Mouse (Mus musculus) heart, postnatal 10 days (tissue): Measurements from ENCODE around the gene Klhl40. TPM values are rescaled to one million over a fixed set of nuclear protein-coding genes. Genes with fewer than 3 reads are reported as not detected.
A peak's percentile ranks its signal among the peaks of the same experiment; 100 is the strongest.

Source experiments
- DNase-seq, 2 experiments: peaks; one replicate each; pipeline ENCODE4 v3.0.0; 2021
- intact Hi-C: fragments of 180-260 bp; cut with DNase I; formaldehyde crosslinking; loops from one replicate; pipeline ENCODE4 v1.15.1; 2025
- total RNA-seq, 2 experiments: library from RNA; stranded (reverse); gene quantifications; 2 replicates each; pipeline ENCODE4 v1.2.3; 2021

The Klhl40 gene
- 10 to 100 TPM; 10.4 to 10.7 TPM for total RNA-seq

- peak in 1 of 2 experiments; percentile 61 for DNase-seq
- intact Hi-C loops = loop anchor here (2.0 kb wide), 1 partner anchor 17 kb away; no protein-coding TSS in a partner anchor
Observed at GRCm38 (mm10) chr9:121777484-121778065, at the start of gene Klhl40. TSS of gene Klhl40 (plus strand) at chr9:121777607.

GRCm38 (mm10) chr9:121740490-121740889 lies 36.9 kb upstream of the Klhl40 start:
- intact Hi-C loops = no loop called here

GRCm38 (mm10) chr9:121741168-121741567 lies 36.2 kb upstream of the Klhl40 start:
- no peak for DNase-seq
- intact Hi-C loops = no loop called here

More at GRCm38 (mm10) chr9:121740490-121740889, 36.9 kb upstream of the Klhl40 start:
- no peak for DNase-seq

GRCm38 (mm10) chr9:121744051-121744450 lies 33.4 kb upstream of the Klhl40 start:
- intact Hi-C loops = no loop called here
- no peak for DNase-seq

- intact Hi-C loops = no loop called here
Observed at GRCm38 (mm10) chr9:121752774-121753173, 24.6 kb upstream of the Klhl40 start.

GRCm38 (mm10) chr9:121754624-121755023 lies 22.8 kb upstream of the Klhl40 start:
- no peak for DNase-seq
- intact Hi-C loops = no loop called here

More at GRCm38 (mm10) chr9:121752774-121753173, 24.6 kb upstream of the Klhl40 start:
- no peak for DNase-seq

GRCm38 (mm10) chr9:121756785-121757184 lies 20.6 kb upstream of the Klhl40 start:
- DNase-seq = no peak
- intact Hi-C loops = no loop called here

- DNase-seq = peak; percentile 40 to 59
- intact Hi-C loops = no loop called here
Observed at GRCm38 (mm10) chr9:121757432-121757831, 20.0 kb upstream of the Klhl40 start.

GRCm38 (mm10) chr9:121757835-121758814 lies 19.3 kb upstream of the Klhl40 start:
- peak; percentile 43 to 64 for DNase-seq
- intact Hi-C loops = no loop called here

- intact Hi-C loops = loop anchor here (2.0 kb wide), 1 partner anchor 17 kb away; the partner anchor contains the start of gene Klhl40
- peak; percentile 80 to 81 for DNase-seq
Observed at GRCm38 (mm10) chr9:121759091-121760081, 18.0 kb upstream of the Klhl40 start, which contains the start of gene Zfp651. TSS of gene Zfp651 (plus strand) at chr9:121759330.

GRCm38 (mm10) chr9:121760271-121761090 lies 16.9 kb upstream of the Klhl40 start:
- peak; percentile 86 to 87 for DNase-seq

GRCm38 (mm10) chr9:121761091-121761665 lies 16.2 kb upstream of the Klhl40 start:
- intact Hi-C loops = loop anchor here (2.0 kb wide), 1 partner anchor 16 kb away; the partner anchor contains the start of gene Klhl40
- no peak for DNase-seq

More at GRCm38 (mm10) chr9:121760271-121761090, 16.9 kb upstream of the Klhl40 start:
- intact Hi-C loops = loop anchor here (2.0 kb wide), 1 partner anchor 16 kb away; the partner anchor contains the start of gene Klhl40

- intact Hi-C loops = loop anchor here (2.0 kb wide), 1 partner anchor 15 kb away; the partner anchor contains the start of gene Klhl40
- no peak for DNase-seq
Observed at GRCm38 (mm10) chr9:121761787-121762186, 15.6 kb upstream of the Klhl40 start.

GRCm38 (mm10) chr9:121762248-121762647 lies 15.2 kb upstream of the Klhl40 start:
- DNase-seq = no peak
- intact Hi-C loops = no loop called here

- intact Hi-C loops = no loop called here
- no peak for DNase-seq
Observed at GRCm38 (mm10) chr9:121762761-121763160, 14.6 kb upstream of the Klhl40 start.

- intact Hi-C loops = no loop called here
- DNase-seq = peak; percentile 71 to 74
Observed at GRCm38 (mm10) chr9:121763716-121764115, 13.7 kb upstream of the Klhl40 start.

GRCm38 (mm10) chr9:121765166-121765855 lies 12.1 kb upstream of the Klhl40 start:
- intact Hi-C loops = no loop called here
- DNase-seq = no peak

- intact Hi-C loops = no loop called here
- DNase-seq = peak in 1 of 2 experiments; percentile 51
Observed at GRCm38 (mm10) chr9:121772412-121772811, 5.0 kb upstream of the Klhl40 start.
